In the genomic region with DNA sequence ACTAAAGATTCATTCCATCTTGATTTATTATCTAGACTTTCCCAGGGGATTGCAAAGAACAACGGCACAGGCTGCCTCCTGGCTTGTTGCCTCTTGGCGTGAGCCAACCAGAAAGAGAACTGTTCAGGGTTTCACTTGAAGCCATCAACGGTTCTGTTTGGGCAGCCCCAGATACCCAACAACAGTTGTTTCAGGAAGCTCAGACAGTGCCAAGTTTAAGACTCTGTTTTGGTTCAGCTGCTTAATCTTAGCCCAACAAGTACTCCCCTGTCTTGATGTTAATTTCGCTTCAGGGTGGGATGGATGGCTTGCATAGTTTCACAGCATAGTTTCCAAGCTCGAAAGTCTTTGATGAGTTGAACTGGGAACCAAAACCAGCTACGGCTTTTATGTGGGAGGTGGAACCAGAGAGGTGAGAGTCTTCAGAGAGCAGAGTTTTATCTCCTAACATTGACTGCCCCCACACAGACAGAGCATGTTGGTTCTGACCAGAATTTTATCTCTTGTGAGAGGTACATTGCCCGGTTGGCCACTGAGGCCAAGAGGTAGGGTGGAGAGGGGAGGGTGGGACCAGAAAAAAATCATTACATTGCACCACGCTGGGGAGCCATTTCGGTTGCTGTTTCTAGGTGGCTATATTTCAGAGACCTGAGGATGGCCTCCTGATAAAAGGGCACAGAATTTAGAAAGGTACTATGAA, we compare ENCODE assay signal across 10 mouse cellular contexts.
DNase-seq lines count a peak whose midpoint lies in the region; ATAC-seq and TF ChIP-seq lines count a peak whose summit lies in the region.
"Had no signal": no experiment of that assay in that cellular context is flagged by ENCODE, and none has a peak within 500 bp of the region (broad histone marks: within the 10 kb centered on the region; RNA-seq: fewer than 3 reads in every experiment).

No protein-coding gene starts in this region.

- no peak for DNase-seq in kidney, postnatal 25 days
- DNase-seq in CD4-positive helper T cell, adult 2 months (ENCODE audit: low read depth, low spot score) = peak; percentile 49
- peak; percentile 29 for DNase-seq in ZHBTc4 (ENCODE audit: low read depth, low spot score)
- no peak for DNase-seq in urinary bladder, adult 2 months (ENCODE audit: low spot score)
- no peak for DNase-seq in stomach, postnatal 0 days (ENCODE audit: low spot score)
- DNase-seq in frontal cortex, postnatal 14 days (ENCODE audit: low spot score in 2 of 2) = no peak

- no peak for TF ChIP-seq EP300 in stomach, postnatal 0 days (optimal IDR thresholded peaks at IDR 0.05)

- 32% methylated on average over 9 of the region's 9 CpGs for WGBS in kidney, embryonic 16.5 days
- WGBS in heart, embryonic 14.5 days = 17% methylated on average over 9 of the region's 9 CpGs
- 61% methylated on average over 9 of the region's 9 CpGs for WGBS in stomach, postnatal 0 days

- peak; percentile 36; the same call in 1 of the 2 replicates for ATAC-seq in kidney, embryonic 16.5 days (ENCODE audit: low FRiP score, low TSS enrichment)
- peak; percentile 81 for ATAC-seq in heart, embryonic 14.5 days (ENCODE audit: insufficient number of reproducible peaks, insufficient read depth, low FRiP score, low read depth)
- no peak; the same call in 1 of the 2 replicates for ATAC-seq in stomach, postnatal 0 days (ENCODE audit: low FRiP score, low TSS enrichment)

- H3K9me3 ChIP-seq in kidney, embryonic 16.5 days (ENCODE audit: low read length) = no peaks in the 10 kb centered on the region
- no peaks in the 10 kb centered on the region for H3K9me3 ChIP-seq in heart, embryonic 14.5 days (ENCODE audit: control insufficient read depth, low read length)
- H3K9me3 ChIP-seq in stomach, postnatal 0 days (ENCODE audit: control insufficient read depth, low read length) = no peaks in the 10 kb centered on the region
- H3K9me3 ChIP-seq: limb, embryonic 12.5 days had no signal

- no peak overlapping the region for H3K27ac ChIP-seq in kidney, embryonic 16.5 days (ENCODE audit: low read length)
- H3K27ac ChIP-seq in heart, embryonic 14.5 days (replicated peaks in 1 of 2; ENCODE audit: control insufficient read depth in 1 of 2, insufficient read depth in 1 of 2, low read depth in 2 of 2, low read length in 2 of 2) = peak overlapping the region; percentile 74 to 88
- H3K27ac ChIP-seq in stomach, postnatal 0 days (replicated peaks) = no peak overlapping the region
- H3K27ac ChIP-seq: limb, embryonic 12.5 days had no signal

- H3K9ac ChIP-seq in kidney, embryonic 16.5 days (replicated peaks; ENCODE audit: low read length) = no peak overlapping the region
- H3K9ac ChIP-seq in heart, embryonic 14.5 days (ENCODE audit: low read length) = no peak overlapping the region
- no peak overlapping the region for H3K9ac ChIP-seq in stomach, postnatal 0 days (ENCODE audit: low read length)
- H3K9ac ChIP-seq: limb, embryonic 12.5 days had no signal

- peaks cover 21% of the 10 kb centered on the region for H3K4me1 ChIP-seq in kidney, embryonic 16.5 days (ENCODE audit: insufficient read depth, low read length)
- peaks cover 44 to 87% of the 10 kb centered on the region in 2 experiments for H3K4me1 ChIP-seq in heart, embryonic 14.5 days (ENCODE audit: control insufficient read depth in 2 of 2, insufficient read depth in 2 of 2, low read length in 2 of 2)
- H3K4me1 ChIP-seq in stomach, postnatal 0 days (replicated peaks; ENCODE audit: control insufficient read depth, insufficient read depth) = peaks cover 3% of the 10 kb centered on the region; the same call in 1 of the 2 replicates

- H3K4me2 ChIP-seq in kidney, embryonic 16.5 days (replicated peaks; ENCODE audit: low read depth, low read length) = no peak overlapping the region
- H3K4me2 ChIP-seq in heart, embryonic 14.5 days (ENCODE audit: low read length) = peak overlapping the region; percentile 43
- no peak overlapping the region for H3K4me2 ChIP-seq in stomach, postnatal 0 days (replicated peaks; ENCODE audit: low read depth)
- H3K4me2 ChIP-seq: limb, embryonic 12.5 days had no signal

- H3K27me3 ChIP-seq in kidney, embryonic 16.5 days (ENCODE audit: insufficient read depth, low read length) = no peaks in the 10 kb centered on the region
- no peaks in the 10 kb centered on the region for H3K27me3 ChIP-seq in heart, embryonic 14.5 days (ENCODE audit: control insufficient read depth, insufficient read depth, low read length)
- no peaks in the 10 kb centered on the region for H3K27me3 ChIP-seq in stomach, postnatal 0 days (ENCODE audit: control insufficient read depth, insufficient read depth, low read length)
- H3K27me3 ChIP-seq: limb, embryonic 12.5 days had no signal

- H3K36me3 ChIP-seq in kidney, embryonic 16.5 days (ENCODE audit: insufficient read depth, low read length) = no peaks in the 10 kb centered on the region
- H3K36me3 ChIP-seq in heart, embryonic 14.5 days (ENCODE audit: control insufficient read depth, insufficient read depth, low read length) = no peaks in the 10 kb centered on the region
- H3K36me3 ChIP-seq in stomach, postnatal 0 days (ENCODE audit: control insufficient read depth, insufficient read depth, low read length) = no peaks in the 10 kb centered on the region
- H3K36me3 ChIP-seq: limb, embryonic 12.5 days had no signal

- H3K4me3 ChIP-seq in kidney, embryonic 16.5 days (ENCODE audit: low read length) = no peak overlapping the region
- H3K4me3 ChIP-seq in heart, embryonic 14.5 days (ENCODE audit: control insufficient read depth in 1 of 2, insufficient read depth in 1 of 2, low read depth in 1 of 2, low read length in 2 of 2) = no peak overlapping the region
- no peak overlapping the region for H3K4me3 ChIP-seq in stomach, postnatal 0 days (ENCODE audit: low read depth, low read length)
- H3K4me3 ChIP-seq: erythroblast, embryonic 14.5 days; limb, embryonic 12.5 days had no signal

- TF ChIP-seq CTCF in stomach, postnatal 0 days (IDR thresholded peaks at IDR 0.05; ENCODE audit: low read depth) = no peak

Comparison
In these comparisons a context has a peak if more than half of its experiments do, and no peak if none do; other contexts are left out.
1. H3K27ac ChIP-seq: peak in heart, embryonic 14.5 days (2 of 2); none in kidney, embryonic 16.5 days (single experiment) and stomach, postnatal 0 days (single experiment).
2. DNase-seq: peak in CD4-positive helper T cell, adult 2 months (single experiment) and ZHBTc4 (single experiment); none in kidney, postnatal 25 days (0 of 2), urinary bladder, adult 2 months (single experiment), stomach, postnatal 0 days (single experiment) and frontal cortex, postnatal 14 days (0 of 2).